Mouse (Mus musculus): ENCODE results near the gene Ebpl. TPM values are rescaled to one million over a fixed set of nuclear protein-coding genes. Genes with fewer than 3 reads are reported as not detected.

Gene Ebpl
- polyA plus RNA-seq, 1 experiment from 2014 or later = 9.7 TPM

Other genes starting within 250 kb of the Ebpl start
- gene Sacs, start 222.0 kb downstream of the Ebpl start, polyA plus RNA-seq (2014; fragmentation: Nextera tagmentation; extraction: Ambion mirVana) = 3.0 and 3.1 TPM in 2 replicates
- 0.15 and 0.50 TPM in 2 replicates for gene Sgcg, start 101.9 kb downstream of the Ebpl start, polyA plus RNA-seq (2014; fragmentation: Nextera tagmentation; extraction: Ambion mirVana)
- gene Arl11, start 50.7 kb downstream of the Ebpl start, polyA plus RNA-seq (2014; fragmentation: Nextera tagmentation; extraction: Ambion mirVana) = 0.74 and 0.84 TPM in 2 replicates
- gene Kpna3, start 79.4 kb upstream of the Ebpl start, polyA plus RNA-seq (2014; fragmentation: Nextera tagmentation; extraction: Ambion mirVana) = 114 and 122 TPM in 2 replicates
- 18.1 and 19.0 TPM in 2 replicates for gene Spryd7, start 196.4 kb upstream of the Ebpl start, polyA plus RNA-seq (2014; fragmentation: Nextera tagmentation; extraction: Ambion mirVana)
- 25.7 and 28.2 TPM in 2 replicates for gene Trim13, start 237.8 kb upstream of the Ebpl start, polyA plus RNA-seq (2014; fragmentation: Nextera tagmentation; extraction: Ambion mirVana)
- gene Kcnrg, start 247.0 kb upstream of the Ebpl start, polyA plus RNA-seq (2014; fragmentation: Nextera tagmentation; extraction: Ambion mirVana) = 0.53 and 0.89 TPM in 2 replicates

All from embryonic facial prominence, embryonic 11.5 days (tissue).